Mouse (Mus musculus) midbrain, embryonic 10.5 days (tissue): ENCODE results near the gene Slc6a12. TPM values are rescaled to one million over a fixed set of nuclear protein-coding genes. Genes with fewer than 3 reads are reported as not detected.

Source experiments
- DNase-seq: peaks from one replicate; pipeline ENCODE4 v3.0.0-alpha.2; 2017; ENCODE audit warnings: low spot score
- H3K27ac ChIP-seq: fragments of 300-500 bp; sonication (generic); replicated peaks from 2 replicates; pipeline ENCODE4 v1.5.1; 2016; ENCODE audit warnings: mild to moderate bottlenecking
- H3K27me3 ChIP-seq: fragments of 300-500 bp; sonication (generic); 2 replicates; pipeline ENCODE4 v1.6.1; 2016; ENCODE audit warnings: low read depth, mild to moderate bottlenecking; ENCODE audit not compliant: poor library complexity, severe bottlenecking
- H3K36me3 ChIP-seq: fragments of 300-500 bp; sonication (generic); 2 replicates; pipeline ENCODE4 v1.6.1; 2016; ENCODE audit warnings: mild to moderate bottlenecking, moderate library complexity
- H3K4me1 ChIP-seq: fragments of 300-500 bp; sonication (generic); 2 replicates; pipeline ENCODE4 v1.6.1; 2016
- H3K4me3 ChIP-seq: fragments of 300-500 bp; sonication (generic); 2 replicates; pipeline ENCODE4 v1.5.1; 2016; ENCODE audit warnings: mild to moderate bottlenecking, moderate library complexity
- H3K9me3 ChIP-seq: fragments of 300-500 bp; sonication (generic); replicated peaks from 2 replicates; pipeline ENCODE4 v1.6.1; 2016; ENCODE audit warnings: mild to moderate bottlenecking
- WGBS: fragments of 180-500 bp; shearing (Covaris S2); methylation state at CpG from one replicate; pipeline ENCODE4 v1.1.7; 2016; 5-methylcytosine and 5-hydroxymethylcytosine counted together
- microRNA-seq: library from miRNA; unstranded; fragments of <30 nt; microRNA quantifications from one replicate; pipeline ENCODE4, GENCODE M21; 2017
- polyA plus RNA-seq: library from polyadenylated mRNA; unstranded; fragments of >200 nt; fragmentation: Nextera tagmentation; extraction: Ambion mirVana; gene quantifications from 2 replicates; pipeline ENCODE4 v1.2.1, GENCODE M21; 2016

Slc6a12 gene
- polyA plus RNA-seq, 1 experiment from 2014 or later: not detected

DNA sequence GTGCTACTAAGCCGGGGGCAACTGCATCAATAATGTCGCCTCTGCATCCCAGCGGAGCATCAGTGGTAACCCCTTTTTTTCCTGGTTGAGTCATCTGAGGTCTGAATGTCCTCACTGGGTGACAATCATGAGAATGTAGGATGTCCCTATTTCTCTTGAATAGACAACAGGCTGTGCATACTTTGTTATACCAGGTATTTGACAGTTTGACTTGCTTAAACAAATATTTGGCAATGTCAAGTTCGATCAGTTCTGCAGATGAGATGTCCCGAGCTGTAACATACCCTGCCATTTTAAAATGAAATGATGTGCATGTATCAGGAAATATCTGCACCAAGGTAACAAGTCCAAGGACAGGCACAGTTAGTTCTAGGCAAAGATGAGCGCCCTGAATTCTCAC lies 58.3 kb downstream of the Slc6a12 start:
- no peaks in the 10 kb centered on the region for H3K9me3 ChIP-seq
- H3K27me3 ChIP-seq: no peaks in the 10 kb centered on the region
- DNase-seq: no peak
- WGBS: 93% methylated on average over 6 of the region's 6 CpGs
- no peaks in the 10 kb centered on the region for H3K36me3 ChIP-seq
- no peaks in the 10 kb centered on the region for H3K4me1 ChIP-seq
- no peak overlapping the region for H3K27ac ChIP-seq
- H3K4me3 ChIP-seq: no peak overlapping the region

DNA sequence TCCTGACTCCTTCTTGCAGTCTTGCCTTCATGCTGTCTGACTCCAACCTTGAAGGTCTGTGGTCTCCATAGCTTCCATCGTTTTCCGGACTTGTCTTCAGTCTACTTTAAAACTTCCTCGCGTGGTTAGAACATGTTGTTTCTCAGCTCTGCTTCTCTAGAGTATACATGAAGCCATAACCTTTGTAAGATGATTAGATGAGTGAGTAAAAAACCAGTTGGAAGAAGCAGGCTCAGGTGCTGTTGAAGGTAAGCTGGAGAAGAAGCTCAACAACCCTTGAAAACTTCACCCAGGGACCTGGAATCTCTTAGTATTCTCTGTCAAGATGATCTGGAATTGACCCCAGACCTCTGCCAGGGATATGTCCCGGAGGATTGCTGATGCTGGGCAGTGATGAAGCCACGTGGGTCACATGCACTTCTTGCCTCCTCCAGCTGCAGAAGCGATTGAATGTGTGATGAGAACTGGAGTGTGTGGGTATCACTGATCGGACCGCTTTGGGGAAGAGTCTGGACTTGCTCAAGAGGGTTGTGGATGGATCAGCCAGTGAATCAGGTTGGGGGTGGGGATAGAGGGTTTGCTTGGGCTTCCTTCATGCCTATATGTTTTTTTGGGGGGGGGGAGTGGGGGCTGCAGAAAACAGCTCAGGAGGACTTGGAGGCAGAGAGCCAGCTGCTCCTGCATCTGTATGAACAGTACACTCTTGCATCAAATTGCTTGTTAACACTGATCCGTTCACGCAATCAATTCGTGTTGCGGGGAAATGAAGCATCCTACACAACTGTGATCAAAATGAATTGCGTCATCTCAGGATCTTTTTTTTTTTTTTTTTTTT lies 59.2 kb downstream of the Slc6a12 start:
- Histone ChIP-seq H3K4me3 (no peak overlapping the region), H3K27ac (no peak overlapping the region), H3K9me3 (no peaks in the 10 kb centered on the region), H3K4me1 (no peaks in the 10 kb centered on the region), H3K36me3 (no peaks in the 10 kb centered on the region), H3K27me3 (no peaks in the 10 kb centered on the region)
- 92% methylated on average over 14 of the region's 14 CpGs for WGBS
- DNase-seq: no peak

DNA sequence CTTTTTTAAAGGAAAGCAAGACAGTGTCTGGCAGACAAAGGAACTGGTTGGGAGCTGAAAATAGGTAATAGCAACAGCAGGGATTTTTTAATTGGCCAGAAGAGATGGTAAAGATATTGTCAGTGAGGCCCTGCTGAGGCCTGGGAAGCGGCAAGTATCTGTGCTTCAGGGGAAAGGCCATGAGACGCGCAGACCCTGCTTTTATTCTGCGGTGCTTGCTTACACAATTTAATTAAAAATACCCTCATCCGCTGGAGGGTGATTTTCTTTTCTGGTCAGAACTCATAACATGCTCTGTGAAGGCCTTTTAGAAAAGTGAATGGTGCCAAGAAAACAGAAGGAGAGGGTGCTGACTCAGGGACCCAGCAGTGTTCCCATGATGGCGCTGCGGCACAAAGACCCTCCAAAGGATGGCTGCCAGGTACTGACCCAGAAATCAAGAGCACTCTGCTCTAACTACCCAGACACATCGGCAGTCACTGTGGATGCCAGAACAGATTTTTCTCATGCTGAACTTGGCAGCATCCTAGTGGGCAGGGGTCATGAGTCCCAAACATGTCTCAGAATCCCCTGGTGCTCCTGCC lies 59.9 kb downstream of the Slc6a12 start:
- DNase-seq: no peak
- no peaks in the 10 kb centered on the region for H3K9me3 ChIP-seq
- no peak overlapping the region for H3K4me3 ChIP-seq
- peaks cover 4% of the 10 kb centered on the region for H3K4me1 ChIP-seq
- H3K36me3 ChIP-seq: no peaks in the 10 kb centered on the region
- no peaks in the 10 kb centered on the region for H3K27me3 ChIP-seq
- H3K27ac ChIP-seq: no peak overlapping the region
- WGBS: 88% methylated on average over 8 of the region's 8 CpGs

DNA sequence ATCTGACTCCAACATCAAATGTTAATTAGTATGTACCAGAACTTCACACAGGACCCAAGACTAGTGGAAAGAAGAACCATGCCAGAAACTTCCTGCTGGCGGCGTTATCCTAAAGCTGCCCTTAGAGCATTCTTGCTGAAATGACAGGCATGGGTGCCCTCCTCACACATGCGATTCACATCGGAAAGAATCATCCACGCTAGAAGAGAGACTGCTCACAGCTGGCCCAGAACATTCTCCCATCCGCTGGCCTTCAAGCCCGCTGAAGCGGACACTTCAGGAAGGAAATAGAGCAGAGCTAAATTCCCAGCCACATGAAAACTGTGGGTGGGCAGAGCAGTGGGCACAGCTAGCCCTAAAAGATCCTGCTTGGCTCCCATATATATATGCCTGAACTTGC lies 62.4 kb downstream of the Slc6a12 start:
- WGBS: 91% methylated on average over 8 of the region's 8 CpGs
- Histone ChIP-seq H3K9me3 (no peaks in the 10 kb centered on the region), H3K36me3 (no peaks in the 10 kb centered on the region), H3K27me3 (peaks cover 6% of the 10 kb centered on the region), H3K4me1 (peaks cover 6% of the 10 kb centered on the region), H3K27ac (no peak overlapping the region), H3K4me3 (no peak overlapping the region)
- no peak for DNase-seq

DNA sequence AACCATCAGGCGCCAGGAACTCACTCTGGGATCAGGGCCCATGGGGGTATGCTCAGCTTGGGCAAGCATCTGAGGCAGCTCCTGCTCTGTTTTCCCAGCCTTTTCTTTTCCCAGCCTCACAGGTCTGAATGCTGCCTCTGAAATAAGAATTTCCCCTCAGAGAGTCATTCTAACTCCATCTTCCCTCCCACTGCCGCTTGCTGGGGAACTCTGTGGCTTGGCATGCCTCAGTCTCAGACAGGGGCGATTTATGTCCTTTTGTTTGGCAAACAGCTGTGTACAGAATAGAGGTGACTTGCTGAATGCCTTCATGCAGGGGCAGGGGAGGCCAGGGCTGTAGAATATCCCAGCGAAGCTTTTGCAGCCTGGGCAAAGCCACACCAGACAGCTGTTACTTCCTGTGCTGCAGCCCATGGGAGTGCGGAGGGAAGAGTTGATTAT lies 64.7 kb downstream of the Slc6a12 start:
- no peak overlapping the region for H3K4me3 ChIP-seq
- H3K36me3 ChIP-seq: no peaks in the 10 kb centered on the region
- 53% methylated on average over 5 of the region's 5 CpGs for WGBS
- H3K4me1 ChIP-seq: peaks cover 10% of the 10 kb centered on the region
- peaks cover 28% of the 10 kb centered on the region for H3K27me3 ChIP-seq
- H3K27ac ChIP-seq: peak overlapping the region; percentile 59; the same call in 1 of the 2 replicates
- DNase-seq: no peak
- no peaks in the 10 kb centered on the region for H3K9me3 ChIP-seq

DNA sequence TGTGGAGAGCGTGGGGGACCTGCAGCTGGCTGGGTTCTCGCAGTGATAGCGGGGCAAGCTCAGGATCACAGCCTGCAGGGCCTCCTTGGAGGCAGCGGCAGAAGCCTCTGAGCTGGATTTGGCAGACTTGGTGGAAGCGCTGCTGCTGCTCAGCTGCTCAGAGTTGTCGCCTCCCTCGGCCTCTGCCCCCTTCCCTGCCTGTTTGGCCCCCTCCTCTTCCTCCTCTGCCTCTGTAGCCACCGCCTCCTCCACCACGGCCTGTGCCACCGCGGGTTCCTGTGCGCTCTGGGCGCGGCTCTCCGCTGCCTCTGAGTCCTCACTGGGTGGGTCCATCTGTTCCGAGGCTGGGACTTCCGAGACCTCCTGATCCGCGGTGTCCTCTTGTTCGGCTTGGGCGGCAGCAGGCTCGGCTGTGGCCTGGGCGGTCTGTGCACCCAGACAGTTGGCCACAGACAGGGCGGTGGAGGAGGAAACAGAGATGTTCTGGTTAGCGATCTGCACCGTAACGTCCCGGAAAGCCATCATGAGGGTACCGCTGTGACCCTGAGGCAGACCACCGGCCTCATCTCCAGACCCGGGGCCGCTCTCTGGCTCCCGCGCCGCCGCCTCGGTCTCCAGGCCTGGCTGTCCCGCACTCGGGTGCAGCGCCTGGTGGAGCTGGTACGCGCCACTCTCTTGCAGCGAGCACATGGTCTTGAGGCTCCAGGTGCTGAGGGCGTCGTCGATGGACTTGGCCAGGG lies 69.9 kb downstream of the Slc6a12 start:
- peaks cover 16% of the 10 kb centered on the region for H3K4me1 ChIP-seq
- 2% methylated on average over 45 of the region's 46 CpGs for WGBS
- no peak overlapping the region; the same call in 1 of the 2 replicates for H3K27ac ChIP-seq
- peak; percentile 55 for DNase-seq
- H3K27me3 ChIP-seq: peaks cover 58% of the 10 kb centered on the region
- peak overlapping the region; percentile 54 for H3K4me3 ChIP-seq
- H3K9me3 ChIP-seq: no peaks in the 10 kb centered on the region
- H3K36me3 ChIP-seq: no peaks in the 10 kb centered on the region

Small RNA genes within 50 kb of the gene (microRNA-seq; reads per million reads assigned to microRNA genes)
- not detected for gene Gm24855

Other genes starting within 250 kb of the Slc6a12 start
- 9.0 and 10.2 TPM in 2 replicates for gene Mical3, start 212.1 kb upstream of the Slc6a12 start, polyA plus RNA-seq
- 8.5 and 8.8 TPM in 2 replicates for gene Pex26, start 159.4 kb upstream of the Slc6a12 start, polyA plus RNA-seq
- gene Tuba8, start 132.4 kb upstream of the Slc6a12 start, polyA plus RNA-seq: 0.22 and 0.36 TPM in 2 replicates
- 0.38 and 0.94 TPM in 2 replicates for gene Usp18, start 97.2 kb upstream of the Slc6a12 start, polyA plus RNA-seq
- 1.4 and 2.4 TPM in 2 replicates for gene Slc6a13, start 42.8 kb upstream of the Slc6a12 start, polyA plus RNA-seq
- gene Iqsec3, start 130.6 kb downstream of the Slc6a12 start, polyA plus RNA-seq: 0.23 and 0.67 TPM in 2 replicates